Mouse (Mus musculus) monocyte, adult 59 days (primary cell): ENCODE data around the gene Psen1. TPM values are rescaled to one million over a fixed set of nuclear protein-coding genes. Genes with fewer than 3 reads are reported as not detected.

ENCODE experiments used
- total RNA-seq, 2 experiments: library from RNA; stranded (reverse); gene quantifications; one replicate each; pipeline ENCODE4 v1.2.4; 2023

Psen1 gene
- 100 to 1,000 TPM; 135 to 141 TPM for total RNA-seq

DNA sequence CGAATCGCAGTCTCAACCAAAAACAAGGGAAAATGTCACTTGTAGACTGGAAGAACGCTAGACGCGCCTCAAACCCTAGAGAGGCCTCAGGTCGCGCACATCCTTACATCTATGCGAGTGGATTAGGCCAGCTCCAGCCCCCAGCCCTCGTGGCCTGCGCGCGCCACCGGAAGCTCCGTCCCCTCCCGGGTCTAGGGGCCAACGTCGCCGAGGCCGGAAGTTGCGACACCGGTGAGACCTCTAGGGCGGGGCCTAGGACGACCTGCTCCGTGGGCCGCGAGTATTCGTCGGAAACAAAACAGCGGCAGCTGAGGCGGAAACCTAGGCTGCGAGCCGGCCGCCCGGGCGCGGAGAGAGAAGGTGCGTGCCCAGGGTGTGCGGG, at the start of gene Psen1:
Psen1 (plus strand) TSS at position 219 of the 382 bp plus-strand sequence.

DNA sequence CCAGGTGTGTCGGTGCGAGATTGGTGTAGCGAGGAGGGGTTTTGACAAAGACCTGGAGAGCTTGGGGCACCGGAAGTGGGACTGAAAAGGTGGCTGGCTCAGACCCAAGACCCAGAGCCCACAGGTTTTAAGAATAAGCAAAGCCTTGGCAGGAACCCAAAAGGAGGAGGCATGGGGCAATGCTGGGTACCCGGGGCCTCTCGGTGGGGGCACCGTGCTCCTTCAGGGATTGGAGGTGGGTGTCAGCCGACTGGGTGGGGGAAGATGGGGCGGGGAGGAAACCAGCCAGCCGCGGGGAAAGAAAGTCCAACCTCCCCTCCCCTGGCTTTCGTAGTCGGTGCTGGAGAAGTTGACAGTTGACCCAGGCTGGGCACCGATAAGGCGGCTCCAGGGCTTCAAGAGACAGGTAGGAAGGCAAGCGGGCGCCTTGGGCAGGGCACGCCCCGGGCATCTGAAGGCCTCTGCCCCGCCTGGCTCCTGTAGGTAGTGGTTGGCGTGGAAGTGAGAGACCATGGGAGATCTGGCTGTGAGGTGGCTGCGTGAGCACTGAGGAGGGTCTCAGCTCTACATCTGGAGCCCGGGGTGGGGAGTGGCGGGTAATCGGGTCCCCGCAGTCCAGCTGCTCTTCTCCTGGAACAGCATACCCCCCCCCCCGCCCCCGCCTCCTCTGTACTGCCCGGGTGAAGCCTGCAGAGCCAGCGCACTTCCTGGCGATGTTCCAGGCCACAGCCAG, 75.5 kb downstream of the Psen1 start, which contains the start of gene Papln:
Papln (plus strand) TSS at position 324 of the 733 bp plus-strand sequence.

Other genes with a start within 250 kb of the Psen1 start
- 1 to 10 TPM in 1 of 2 experiments, under 1 TPM in 1; 0.52 to 1.7 TPM for gene Dpf3, start 200.4 kb upstream of the Psen1 start, total RNA-seq
- gene Dcaf4, start 167.7 kb upstream of the Psen1 start, total RNA-seq = 10 to 100 TPM; 10.9 to 14.9 TPM
- 10 to 100 TPM; 28.9 to 31.9 TPM for gene Zfyve1, start 90.9 kb upstream of the Psen1 start, total RNA-seq
- 100 to 1,000 TPM; 176 to 209 TPM for gene Rbm25, start 56.9 kb upstream of the Psen1 start, total RNA-seq
- gene Papln, start 75.5 kb downstream of the Psen1 start, total RNA-seq = under 1 TPM in 1 of 2 experiments, not detected in 1; 0.12 TPM
- gene Numb, start 233.8 kb downstream of the Psen1 start, total RNA-seq = 10 to 100 TPM; 46.1 to 49.0 TPM